Mouse (Mus musculus) retina, embryonic 14.5 days (tissue): ENCODE data around the gene Ankrd13d.
"Not testable (repeated sequence)": the region's sequence is repeated elsewhere in the genome, so short reads cannot be mapped to it uniquely, and the experiment has no call there.

Source experiments
- DNase-seq: peaks from one replicate; pipeline ENCODE4 v3.0.0-alpha.2; 2015; ENCODE audit warnings: low spot score

The Ankrd13d gene

GRCm38 (mm10) chr19:4261038-4261698 is 21.8 kb downstream of the Ankrd13d start:
- peak; percentile 48 for DNase-seq

GRCm38 (mm10) chr19:4257897-4258252 is 25.1 kb downstream of the Ankrd13d start:
- DNase-seq, result no peak

GRCm38 (mm10) chr19:4257216-4257896 is 25.6 kb downstream of the Ankrd13d start:
- DNase-seq, result peak; percentile 100

- DNase-seq, result no peak
These were observed 27.3 kb downstream of the Ankrd13d start for GRCm38 (mm10) chr19:4255583-4256162.

GRCm38 (mm10) chr19:4254230-4254629 is 28.7 kb downstream of the Ankrd13d start:
- no peak for DNase-seq

- DNase-seq, result not testable (repeated sequence)
These were observed 34.3 kb downstream of the Ankrd13d start for GRCm38 (mm10) chr19:4248683-4249082.

- DNase-seq, result peak; percentile 30
These were observed 35.9 kb downstream of the Ankrd13d start for GRCm38 (mm10) chr19:4247010-4247409.

- no peak for DNase-seq
These were observed 38.2 kb downstream of the Ankrd13d start for GRCm38 (mm10) chr19:4244775-4245174.

GRCm38 (mm10) chr19:4242416-4242815 is 40.5 kb downstream of the Ankrd13d start:
- DNase-seq, result no peak

GRCm38 (mm10) chr19:4240247-4240668 is 42.7 kb downstream of the Ankrd13d start:
- DNase-seq, result no peak

GRCm38 (mm10) chr19:4234548-4234947 is 48.4 kb downstream of the Ankrd13d start:
- no peak for DNase-seq

GRCm38 (mm10) chr19:4232651-4233050 is 50.3 kb downstream of the Ankrd13d start:
- DNase-seq, result no peak

GRCm38 (mm10) chr19:4232186-4232572 is 50.8 kb downstream of the Ankrd13d start:
- DNase-seq, result no peak

- DNase-seq, result peak; percentile 91
These were observed 51.4 kb downstream of the Ankrd13d start, which contains the start of gene Pold4 for GRCm38 (mm10) chr19:4231253-4232185. Gene Pold4, plus strand, starts transcription at chr19:4231899.

- no peak for DNase-seq
These were observed 52.5 kb downstream of the Ankrd13d start for GRCm38 (mm10) chr19:4230415-4230814.

- no peak for DNase-seq
These were observed 53.4 kb downstream of the Ankrd13d start for GRCm38 (mm10) chr19:4229451-4230076.

GRCm38 (mm10) chr19:4228891-4229290 is 54.0 kb downstream of the Ankrd13d start:
- no peak for DNase-seq

- peak; percentile 90 for DNase-seq
These were observed 54.9 kb downstream of the Ankrd13d start for GRCm38 (mm10) chr19:4227894-4228678.

GRCm38 (mm10) chr19:4227446-4227845 is 55.5 kb downstream of the Ankrd13d start:
- DNase-seq, result no peak

- DNase-seq, result no peak
These were observed 56.2 kb downstream of the Ankrd13d start for GRCm38 (mm10) chr19:4226779-4227178.

- DNase-seq, result no peak
These were observed 60.8 kb downstream of the Ankrd13d start for GRCm38 (mm10) chr19:4222165-4222564.
